Mouse (Mus musculus) forebrain, embryonic 12.5 days (tissue): Measurements from ENCODE around the gene Gm20715. TPM values are rescaled to one million over a fixed set of nuclear protein-coding genes. Genes with fewer than 3 reads are reported as not detected.
A peak's percentile ranks its signal among the peaks of the same experiment; 100 is the strongest.

ENCODE experiments used
- ATAC-seq: fragments of 200-750 bp; cut with Nextera tagmentation; 2 replicates; pipeline ENCODE4 v1.8.0; 2017; ENCODE audit warnings: moderate TSS enrichment; ENCODE audit not compliant: low FRiP score
- H3K27ac ChIP-seq: fragments of 300-500 bp; sonication (generic); 2 replicates; pipeline ENCODE4 v1.5.1; 2016; ENCODE audit warnings: mild to moderate bottlenecking
- H3K27me3 ChIP-seq: fragments of 300-500 bp; sonication (generic); 2 replicates; pipeline ENCODE4 v1.6.1; 2016; ENCODE audit warnings: mild to moderate bottlenecking
- H3K36me3 ChIP-seq: fragments of 300-500 bp; sonication (generic); replicated peaks from 2 replicates; pipeline ENCODE4 v1.6.1; 2016; ENCODE audit warnings: mild to moderate bottlenecking
- H3K4me1 ChIP-seq: fragments of 300-500 bp; sonication (generic); 2 replicates; pipeline ENCODE4 v1.6.1; 2016
- H3K4me2 ChIP-seq: fragments of 300-500 bp; sonication (generic); 2 replicates; pipeline ENCODE4 v1.6.1; 2016; ENCODE audit warnings: mild to moderate bottlenecking, moderate library complexity
- H3K4me3 ChIP-seq: fragments of 300-500 bp; sonication (generic); replicated peaks from 2 replicates; pipeline ENCODE4 v1.5.1; 2016; ENCODE audit warnings: mild to moderate bottlenecking
- H3K9ac ChIP-seq: fragments of 300-500 bp; sonication (generic); 2 replicates; pipeline ENCODE4 v1.6.1; 2016; ENCODE audit warnings: mild to moderate bottlenecking
- H3K9me3 ChIP-seq: fragments of 300-500 bp; sonication (generic); 2 replicates; pipeline ENCODE4 v1.6.1; 2016
- WGBS: fragments of 180-500 bp; shearing (Covaris S2); methylation state at CpG from one replicate; pipeline ENCODE4 v1.1.7; 2016; 5-methylcytosine and 5-hydroxymethylcytosine counted together
- polyA plus RNA-seq: library from polyadenylated mRNA; unstranded; fragments of >200 nt; fragmentation: Nextera tagmentation; extraction: Ambion mirVana; gene quantifications from 2 replicates; pipeline ENCODE4 v1.2.1, GENCODE M21; 2016

Gene Gm20715
- polyA plus RNA-seq, 1 experiment from 2014 or later = not detected

- ATAC-seq = peak; percentile 96
- H3K9ac ChIP-seq = peak within 1 kb of the TSS; percentile 69
- under 1% methylated on average over 28 of the region's 28 CpGs for WGBS
- H3K27me3 ChIP-seq = no peaks in the 10 kb centered on the region
- H3K4me2 ChIP-seq = peak within 1 kb of the TSS; percentile 81
- no peaks in the 10 kb centered on the region for H3K9me3 ChIP-seq
- H3K4me1 ChIP-seq = peaks cover 24% of the 10 kb centered on the region
- peak within 1 kb of the TSS; percentile 65 for H3K4me3 ChIP-seq
- peak within 1 kb of the TSS; percentile 20; the same call in 1 of the 2 replicates for H3K27ac ChIP-seq
- peaks cover 10% of the 10 kb centered on the region; the same call in 1 of the 2 replicates for H3K36me3 ChIP-seq
Measured at GRCm38 (mm10) chr7:6383044-6383455, 27.0 kb upstream of the Gm20715 start, which contains the start of gene Zfp28. TSS of gene Zfp28 (plus strand) at chr7:6383295.

- Histone ChIP-seq H3K4me3 (peak overlapping the region; percentile 65), H3K4me1 (peaks cover 24% of the 10 kb centered on the region), H3K36me3 (peaks cover 14% of the 10 kb centered on the region; the same call in 1 of the 2 replicates), H3K4me2 (peak overlapping the region; percentile 81), H3K27ac (no peak overlapping the region), H3K9ac (peak overlapping the region; percentile 69; the same call in 1 of the 2 replicates), H3K9me3 (no peaks in the 10 kb centered on the region), H3K27me3 (no peaks in the 10 kb centered on the region)
- ATAC-seq = no peak
- 74% methylated on average over 8 of the region's 8 CpGs for WGBS
Measured at GRCm38 (mm10) chr7:6384011-6384410, 26.1 kb upstream of the Gm20715 start.

- Histone ChIP-seq H3K4me3 (no peak overlapping the region), H3K36me3 (peaks cover 41% of the 10 kb centered on the region), H3K27me3 (no peaks in the 10 kb centered on the region), H3K4me1 (peaks cover 22% of the 10 kb centered on the region), H3K9ac (no peak overlapping the region), H3K27ac (no peak overlapping the region), H3K4me2 (no peak overlapping the region), H3K9me3 (no peaks in the 10 kb centered on the region)
- 96% methylated on average over 8 of the region's 8 CpGs for WGBS
- no peak for ATAC-seq
Measured at GRCm38 (mm10) chr7:6386995-6387394, 23.1 kb upstream of the Gm20715 start.

- Histone ChIP-seq H3K4me1 (peaks cover 7% of the 10 kb centered on the region), H3K27me3 (no peaks in the 10 kb centered on the region), H3K4me3 (no peak overlapping the region), H3K9me3 (no peaks in the 10 kb centered on the region), H3K36me3 (peaks cover 60% of the 10 kb centered on the region), H3K9ac (no peak overlapping the region), H3K4me2 (no peak overlapping the region), H3K27ac (no peak overlapping the region)
- WGBS = 93% methylated on average over 5 of the region's 5 CpGs
- ATAC-seq = no peak
Measured at GRCm38 (mm10) chr7:6388971-6389370, 21.1 kb upstream of the Gm20715 start.

- WGBS = 72% methylated on average over 5 of the region's 5 CpGs
- Histone ChIP-seq H3K4me1 (peaks cover 2% of the 10 kb centered on the region), H3K36me3 (peaks cover 65% of the 10 kb centered on the region), H3K27me3 (no peaks in the 10 kb centered on the region), H3K27ac (no peak overlapping the region), H3K4me3 (no peak overlapping the region), H3K4me2 (no peak overlapping the region), H3K9ac (no peak overlapping the region), H3K9me3 (no peaks in the 10 kb centered on the region)
- ATAC-seq = no peak
Measured at GRCm38 (mm10) chr7:6389449-6389848, 20.6 kb upstream of the Gm20715 start.

GRCm38 (mm10) chr7:6397996-6398975 is 11.8 kb upstream of the Gm20715 start, which contains the start of gene Smim17:
TSS of gene Smim17 (plus strand) at chr7:6398715.
- H3K9me3 ChIP-seq = no peaks in the 10 kb centered on the region
- ATAC-seq = peak; percentile 93
- H3K27me3 ChIP-seq = no peaks in the 10 kb centered on the region
- no peak within 1 kb of the TSS for H3K27ac ChIP-seq
- 31% methylated on average over 25 of the region's 25 CpGs for WGBS
- peak within 1 kb of the TSS; percentile 61 for H3K9ac ChIP-seq
- H3K4me3 ChIP-seq = peak within 1 kb of the TSS; percentile 49
- peaks cover 10% of the 10 kb centered on the region for H3K4me1 ChIP-seq
- peak within 1 kb of the TSS; percentile 65 for H3K4me2 ChIP-seq
- H3K36me3 ChIP-seq = peaks cover 21% of the 10 kb centered on the region

- Histone ChIP-seq H3K4me1 (peaks cover 5% of the 10 kb centered on the region; the same call in 1 of the 2 replicates), H3K9me3 (no peaks in the 10 kb centered on the region), H3K9ac (0 out of 2 replicates have a peak overlapping the region, but pooled peaks have one; percentile 38), H3K27ac (no peak overlapping the region), H3K36me3 (no peaks in the 10 kb centered on the region), H3K27me3 (no peaks in the 10 kb centered on the region; the same call in 1 of the 2 replicates), H3K4me3 (peak overlapping the region; percentile 28), H3K4me2 (peak overlapping the region; percentile 51)
- WGBS = 6% methylated on average over 21 of the region's 22 CpGs
- ATAC-seq = peak; percentile 70
Measured at GRCm38 (mm10) chr7:6414626-6415441, 4.8 kb downstream of the Gm20715 start.

GRCm38 (mm10) chr7:6415442-6415787 is 5.3 kb downstream of the Gm20715 start:
- Histone ChIP-seq H3K4me1 (peaks cover 5% of the 10 kb centered on the region; the same call in 1 of the 2 replicates), H3K9ac (no peak overlapping the region), H3K9me3 (no peaks in the 10 kb centered on the region), H3K27ac (no peak overlapping the region), H3K4me2 (peak overlapping the region; percentile 51), H3K4me3 (peak overlapping the region; percentile 28), H3K27me3 (no peaks in the 10 kb centered on the region; the same call in 1 of the 2 replicates), H3K36me3 (no peaks in the 10 kb centered on the region)
- 16% methylated on average over 8 of the region's 8 CpGs for WGBS
- ATAC-seq = peak; percentile 23; the same call in 1 of the 2 replicates

- H3K27me3 ChIP-seq = no peaks in the 10 kb centered on the region; the same call in 1 of the 2 replicates
- H3K4me2 ChIP-seq = no peak overlapping the region
- H3K27ac ChIP-seq = no peak overlapping the region
- ATAC-seq = no peak
- H3K9me3 ChIP-seq = no peaks in the 10 kb centered on the region
- no peak overlapping the region for H3K4me3 ChIP-seq
- no peaks in the 10 kb centered on the region for H3K36me3 ChIP-seq
- WGBS = 78% methylated on average over 6 of the region's 6 CpGs
- peaks cover 3% of the 10 kb centered on the region; the same call in 1 of the 2 replicates for H3K4me1 ChIP-seq
- no peak overlapping the region for H3K9ac ChIP-seq
Measured at GRCm38 (mm10) chr7:6419894-6420293, 9.8 kb downstream of the Gm20715 start.

- H3K4me2 ChIP-seq = no peak overlapping the region
- WGBS = 90% methylated on average over 3 of the region's 3 CpGs
- H3K4me3 ChIP-seq = no peak overlapping the region
- H3K9ac ChIP-seq = no peak overlapping the region
- no peaks in the 10 kb centered on the region for H3K9me3 ChIP-seq
- H3K27ac ChIP-seq = no peak overlapping the region
- 0 out of 2 replicates have a peak, but pooled peaks cover 1% of the 10 kb centered on the region for H3K4me1 ChIP-seq
- no peak for ATAC-seq
- H3K27me3 ChIP-seq = no peaks in the 10 kb centered on the region
- H3K36me3 ChIP-seq = no peaks in the 10 kb centered on the region
Measured at GRCm38 (mm10) chr7:6429381-6429780, 19.3 kb downstream of the Gm20715 start.

- H3K4me3 ChIP-seq = no peak overlapping the region
- no peaks in the 10 kb centered on the region for H3K27me3 ChIP-seq
- peaks cover 9% of the 10 kb centered on the region for H3K4me1 ChIP-seq
- no peak overlapping the region for H3K27ac ChIP-seq
- ATAC-seq = no peak
- H3K36me3 ChIP-seq = no peaks in the 10 kb centered on the region
- H3K4me2 ChIP-seq = no peak overlapping the region
- 46% methylated on average over 2 of the region's 2 CpGs for WGBS
- no peak overlapping the region for H3K9ac ChIP-seq
- H3K9me3 ChIP-seq = no peaks in the 10 kb centered on the region
Measured at GRCm38 (mm10) chr7:6430342-6430741, 20.3 kb downstream of the Gm20715 start.

- no peak within 1 kb of the TSS for H3K4me3 ChIP-seq
- no peak within 1 kb of the TSS for H3K27ac ChIP-seq
- H3K27me3 ChIP-seq = no peaks in the 10 kb centered on the region
- no peaks in the 10 kb centered on the region for H3K9me3 ChIP-seq
- H3K4me1 ChIP-seq = peaks cover 14% of the 10 kb centered on the region
- no peak for ATAC-seq
- WGBS = 82% methylated on average over 3 of the region's 3 CpGs
- H3K36me3 ChIP-seq = no peaks in the 10 kb centered on the region
- H3K9ac ChIP-seq = no peak within 1 kb of the TSS
- no peak within 1 kb of the TSS for H3K4me2 ChIP-seq
Measured at GRCm38 (mm10) chr7:6438388-6438787, 28.3 kb downstream of the Gm20715 start, which contains the start of gene Olfr1344. TSS of gene Olfr1344 (plus strand) at chr7:6438688.
